Mouse (Mus musculus) cerebellum, adult 2 months (tissue): Measurements from ENCODE around the gene Cdh18.

Experiments
- CTCF ChIP-seq: fragments of 200-500 bp; IDR thresholded peaks from 2 replicates; pipeline ENCODE4 v1.5.1; 2011; ENCODE audit warnings: low read depth, mild to moderate bottlenecking, control low read depth, low read length, moderate library complexity, borderline replicate concordance; ENCODE audit not compliant: insufficient read depth
- POLR2A ChIP-seq: fragments of 200-500 bp; IDR thresholded peaks from 2 replicates; pipeline ENCODE4 v1.6.1; 2011; ENCODE audit warnings: low read length, control low read depth, borderline replicate concordance; ENCODE audit not compliant: insufficient read depth

DNA sequence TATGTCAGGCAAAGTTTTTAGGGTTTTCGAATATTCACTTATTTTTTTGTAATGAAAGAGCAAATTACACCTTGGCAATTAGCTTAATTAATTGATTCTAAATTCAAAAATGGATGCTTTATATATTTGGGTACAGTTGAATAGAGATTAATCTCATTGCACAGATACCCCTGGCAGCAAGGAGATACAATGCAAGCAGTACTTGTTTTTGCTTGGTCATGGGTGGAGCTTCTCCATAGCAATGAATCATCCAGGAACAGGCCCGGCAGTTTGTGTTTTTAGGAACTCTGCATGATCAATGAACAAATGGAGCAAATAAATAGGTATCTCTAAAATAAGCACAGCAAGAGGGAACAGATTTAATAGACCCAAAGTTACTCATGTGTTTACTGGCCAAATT is 538.7 kb downstream of the Cdh18 start:
- no peak for TF ChIP-seq CTCF
- TF ChIP-seq POLR2A, result no peak
